Mouse (Mus musculus): ENCODE results near the gene Egr4.

DNA sequence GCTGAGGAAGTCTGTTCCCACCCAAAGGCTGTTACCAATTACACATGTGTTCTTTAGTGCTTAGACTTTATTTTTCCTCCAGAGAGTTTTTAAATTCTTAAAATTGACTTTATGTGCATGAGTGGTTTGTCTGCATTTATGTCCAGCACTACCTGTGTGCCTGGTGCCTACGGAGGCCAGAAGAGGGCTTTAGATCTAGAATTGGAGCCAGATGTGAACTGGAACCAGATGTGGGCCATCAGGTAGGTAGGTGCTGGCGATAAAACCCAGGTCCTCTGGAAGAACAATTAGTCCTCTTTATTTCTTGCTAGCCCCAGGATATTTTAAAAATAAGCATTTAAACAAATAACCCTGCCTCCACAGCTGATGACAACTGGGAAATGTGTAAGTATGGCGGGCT lies 21.8 kb downstream of the Egr4 start:
- TF ChIP-seq CTCF (IDR thresholded peaks at IDR 0.05; ENCODE audit: insufficient read depth, low read depth, low read length) (no peak), POLR2A (IDR thresholded peaks at IDR 0.05; ENCODE audit: insufficient read depth, low read depth, low read length) (no peak)

Data from olfactory bulb, adult 2 months (tissue).